Mouse (Mus musculus) ES-Bruce4 (cell line): ENCODE data around the gene Trpm6. TPM values are rescaled to one million over a fixed set of nuclear protein-coding genes. Genes with fewer than 3 reads are reported as not detected.

Experiments
- H3K27ac ChIP-seq: 2 replicates; pipeline ENCODE4 v1.5.1; 2012; ENCODE audit warnings: low read length, inconsistent platforms; ENCODE audit not compliant: insufficient read depth
- H3K27me3 ChIP-seq: 2 replicates; pipeline ENCODE4 v1.6.1; 2012; ENCODE audit warnings: mild to moderate bottlenecking, low read length, inconsistent platforms; ENCODE audit not compliant: control insufficient read depth, poor library complexity, insufficient read depth, severe bottlenecking
- H3K36me3 ChIP-seq: 2 replicates; pipeline ENCODE4 v1.6.1; 2012; ENCODE audit warnings: inconsistent platforms, mild to moderate bottlenecking, low read length, moderate library complexity; ENCODE audit not compliant: control insufficient read depth, poor library complexity, insufficient read depth, severe bottlenecking
- H3K4me1 ChIP-seq: one replicate; pipeline ENCODE4 v1.8.1; 2011; ENCODE audit warnings: low read length; ENCODE audit not compliant: control insufficient read depth, insufficient read depth
- H3K4me3 ChIP-seq: 2 replicates; pipeline ENCODE4 v1.5.1; 2011; ENCODE audit warnings: low read depth, mild to moderate bottlenecking, low read length
- H3K9ac ChIP-seq: 2 replicates; pipeline ENCODE4 v1.6.1; 2012; ENCODE audit warnings: low read depth, mild to moderate bottlenecking, inconsistent platforms; ENCODE audit not compliant: poor library complexity, severe bottlenecking
- H3K9me3 ChIP-seq: replicated peaks from 2 replicates; pipeline ENCODE4 v1.6.1; 2012; ENCODE audit warnings: mild to moderate bottlenecking, low read length, inconsistent platforms; ENCODE audit not compliant: control insufficient read depth, poor library complexity, insufficient read depth, severe bottlenecking
- CTCF ChIP-seq: IDR thresholded peaks from one replicate; pipeline ENCODE4 v1.8.1; 2011; ENCODE audit warnings: low read depth, low read length
- EP300 ChIP-seq: IDR thresholded peaks from 2 replicates; pipeline ENCODE4 v1.6.1; 2011; ENCODE audit warnings: low read depth, low read length; ENCODE audit not compliant: insufficient read depth
- POLR2A ChIP-seq: IDR thresholded peaks from one replicate; pipeline ENCODE4 v1.8.1; 2011; ENCODE audit warnings: low read length; ENCODE audit not compliant: insufficient read depth
- polyA plus RNA-seq: library from polyadenylated mRNA; stranded (reverse); fragments of >200 nt; gene quantifications from 2 replicates; pipeline ENCODE4 v1.2.4, GENCODE M21; 2011; ENCODE audit warnings: low read depth; ENCODE audit not compliant: missing spikeins, insufficient read depth, insufficient read length

Gene Trpm6
- polyA plus RNA-seq, 1 experiment, result 2.1 TPM

DNA sequence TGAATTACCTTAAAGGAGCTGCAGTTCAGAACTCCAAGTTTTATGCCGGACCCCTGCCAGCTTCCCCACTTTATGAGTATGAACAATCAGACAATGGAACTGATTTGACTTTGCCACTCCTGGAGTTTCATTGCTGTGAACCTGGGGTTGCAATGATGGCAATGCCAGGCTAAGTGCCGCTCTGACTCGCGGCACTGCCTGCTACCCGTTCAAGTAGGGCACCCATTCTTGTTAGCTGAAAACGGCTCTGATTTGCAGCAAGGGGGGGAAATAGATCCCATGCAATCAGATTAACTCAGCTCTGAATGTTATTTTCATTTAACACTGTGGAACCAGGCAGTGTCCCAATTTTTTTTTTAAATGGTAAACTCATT is 152.9 kb downstream of the Trpm6 start:
- Histone ChIP-seq H3K36me3 (no peaks in the 10 kb centered on the region), H3K9ac (no peak overlapping the region), H3K27ac (no peak overlapping the region), H3K4me1 (no peaks in the 10 kb centered on the region), H3K27me3 (no peaks in the 10 kb centered on the region), H3K4me3 (no peak overlapping the region), H3K9me3 (no peaks in the 10 kb centered on the region)
- TF ChIP-seq EP300 (no peak), CTCF (no peak), POLR2A (no peak)

DNA sequence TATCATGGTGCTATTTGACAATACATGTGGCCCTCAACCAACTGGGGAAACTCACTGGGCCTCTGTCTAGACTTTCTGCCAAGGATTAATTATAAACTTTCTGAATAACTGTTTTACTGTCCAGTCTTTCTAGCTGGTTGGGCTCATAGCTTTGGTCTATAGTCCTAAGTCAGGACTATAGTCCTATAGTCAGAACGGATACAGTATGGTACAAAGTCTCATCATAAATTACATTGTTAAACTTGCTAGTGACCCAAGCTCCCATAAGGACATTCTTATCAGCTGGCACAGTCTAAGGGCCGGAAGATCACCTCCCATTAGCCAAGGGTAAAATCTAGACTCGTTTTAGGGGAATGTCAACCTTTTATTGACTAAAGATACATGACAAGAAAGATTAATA is 155.7 kb downstream of the Trpm6 start:
- Histone ChIP-seq H3K27me3 (no peaks in the 10 kb centered on the region), H3K27ac (no peak overlapping the region), H3K9me3 (no peaks in the 10 kb centered on the region), H3K4me3 (no peak overlapping the region), H3K9ac (no peak overlapping the region), H3K36me3 (no peaks in the 10 kb centered on the region), H3K4me1 (no peaks in the 10 kb centered on the region)
- TF ChIP-seq EP300 (no peak), CTCF (no peak), POLR2A (no peak)

DNA sequence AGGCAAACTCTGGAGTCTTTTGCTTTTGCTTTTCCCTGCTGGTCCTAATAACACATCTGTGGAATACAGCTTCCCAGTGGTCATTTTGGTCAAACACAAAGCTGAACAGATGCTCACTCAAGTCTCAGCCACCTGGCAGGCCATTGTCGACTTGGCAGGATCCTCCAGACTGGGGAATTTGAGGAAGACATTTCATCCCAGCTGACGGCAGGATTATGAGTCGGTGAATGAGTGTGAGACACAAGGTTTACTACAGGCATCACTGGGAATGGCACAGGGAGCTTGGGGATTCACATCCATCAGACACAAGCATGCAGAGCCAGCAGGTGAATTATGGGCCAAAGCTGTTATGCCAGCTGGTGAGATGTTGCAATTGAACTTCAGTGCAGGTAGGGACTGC is 159.9 kb downstream of the Trpm6 start:
- Histone ChIP-seq H3K36me3 (no peaks in the 10 kb centered on the region), H3K27ac (no peak overlapping the region), H3K9me3 (no peaks in the 10 kb centered on the region), H3K4me3 (no peak overlapping the region), H3K9ac (no peak overlapping the region), H3K27me3 (no peaks in the 10 kb centered on the region), H3K4me1 (no peaks in the 10 kb centered on the region)
- TF ChIP-seq EP300, result no peak
- no peak for TF ChIP-seq CTCF
- no peak for TF ChIP-seq POLR2A

DNA sequence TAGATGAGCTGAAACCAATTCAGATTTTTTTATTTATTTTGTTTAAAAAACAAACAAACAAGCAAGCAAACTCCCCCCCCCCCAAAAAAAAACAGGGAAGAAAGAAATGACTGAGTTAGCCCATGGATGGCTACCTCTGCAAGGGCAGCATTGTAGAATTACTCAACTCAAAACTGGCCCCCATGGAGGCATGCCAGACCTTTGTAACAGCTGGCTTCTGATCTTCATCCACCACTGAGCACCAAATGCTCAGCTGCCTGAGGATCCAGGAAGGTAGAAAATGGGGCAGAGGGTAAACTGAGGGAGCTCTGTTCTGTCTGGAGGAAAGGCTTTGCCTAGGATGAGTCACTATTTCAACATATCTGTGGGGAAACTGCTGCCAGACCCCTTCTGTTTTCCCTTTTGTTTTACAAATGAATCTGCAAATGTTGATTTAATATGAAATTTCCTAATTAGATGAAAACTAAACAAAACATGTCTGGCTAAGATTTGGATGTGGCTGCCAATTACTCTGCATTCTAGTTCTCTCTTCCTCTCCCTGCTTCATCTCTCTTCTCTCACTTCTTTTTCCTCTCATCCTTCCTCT is 162.1 kb downstream of the Trpm6 start:
- H3K27ac ChIP-seq, result no peak overlapping the region
- H3K9ac ChIP-seq, result no peak overlapping the region
- H3K27me3 ChIP-seq, result no peaks in the 10 kb centered on the region
- no peaks in the 10 kb centered on the region for H3K36me3 ChIP-seq
- H3K4me1 ChIP-seq, result no peaks in the 10 kb centered on the region
- H3K4me3 ChIP-seq, result no peak overlapping the region
- TF ChIP-seq EP300, result no peak
- TF ChIP-seq CTCF, result no peak
- TF ChIP-seq POLR2A, result no peak
- H3K9me3 ChIP-seq, result no peaks in the 10 kb centered on the region

DNA sequence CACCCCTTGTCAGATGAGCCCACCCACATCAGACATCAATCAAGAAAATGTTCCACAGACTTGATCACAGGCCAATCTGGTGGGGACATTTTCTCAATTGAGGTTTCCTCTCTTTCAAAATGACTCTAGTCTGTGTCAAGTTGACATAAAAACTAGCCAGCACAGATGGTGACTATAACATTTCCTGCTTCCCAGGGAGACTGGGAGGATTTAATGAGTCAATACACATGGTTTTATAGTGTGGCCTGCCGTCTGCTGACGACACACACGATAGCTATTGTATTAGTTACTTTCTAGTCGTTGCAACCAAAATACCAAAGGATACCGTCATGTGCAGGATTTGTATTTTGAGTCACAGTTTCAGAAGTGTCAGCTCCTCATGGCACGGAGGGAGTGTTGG is 191.6 kb downstream of the Trpm6 start:
- H3K4me1 ChIP-seq, result no peaks in the 10 kb centered on the region
- H3K9me3 ChIP-seq, result no peaks in the 10 kb centered on the region
- H3K9ac ChIP-seq, result no peak overlapping the region
- TF ChIP-seq EP300, result no peak
- no peak for TF ChIP-seq CTCF
- TF ChIP-seq POLR2A, result no peak
- H3K4me3 ChIP-seq, result no peak overlapping the region
- H3K36me3 ChIP-seq, result no peaks in the 10 kb centered on the region
- H3K27ac ChIP-seq, result no peak overlapping the region
- no peaks in the 10 kb centered on the region for H3K27me3 ChIP-seq

Other genes with a start within 250 kb of the Trpm6 start
- 79.9 and 87.0 TPM in 2 replicates for gene Ostf1, start 118.2 kb upstream of the Trpm6 start, polyA plus RNA-seq
- 15.9 and 20.4 TPM in 2 replicates for gene Nmrk1, start 118.0 kb upstream of the Trpm6 start, polyA plus RNA-seq
- 40.8 and 49.5 TPM in 2 replicates for gene Carnmt1, start 79.2 kb upstream of the Trpm6 start, polyA plus RNA-seq
- 49.2 and 50.0 TPM in 2 replicates for gene D030056L22Rik, start 36.8 kb upstream of the Trpm6 start, polyA plus RNA-seq